Mouse (Mus musculus): ENCODE results near the gene Mxi1. TPM values are rescaled to one million over a fixed set of nuclear protein-coding genes. Genes with fewer than 3 reads are reported as not detected.

Gene Mxi1
- total RNA-seq, 2 experiments from 2014 or later, result 26.1 to 27.1 TPM

DNA sequence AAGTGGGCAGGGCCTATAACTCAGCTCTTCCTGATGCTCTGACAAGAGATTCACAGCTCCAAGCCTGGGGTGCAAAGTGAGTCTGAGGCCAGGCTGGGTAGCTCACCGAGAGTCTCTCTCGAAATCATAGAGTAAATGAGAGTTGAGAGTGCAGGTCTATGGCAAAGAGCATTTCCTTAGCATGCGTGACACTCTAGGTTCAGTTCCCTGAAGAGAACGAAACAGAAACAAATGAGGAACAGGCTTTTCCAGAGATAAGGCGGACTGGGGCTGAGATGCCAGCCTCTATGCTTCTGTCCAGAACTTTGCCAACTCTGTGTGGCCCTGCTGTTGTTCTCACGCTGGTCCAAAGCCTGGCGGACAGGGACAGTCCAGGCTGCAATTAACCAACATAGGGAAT lies 6.9 kb upstream of the Mxi1 start:
- no peak for DNase-seq

DNA sequence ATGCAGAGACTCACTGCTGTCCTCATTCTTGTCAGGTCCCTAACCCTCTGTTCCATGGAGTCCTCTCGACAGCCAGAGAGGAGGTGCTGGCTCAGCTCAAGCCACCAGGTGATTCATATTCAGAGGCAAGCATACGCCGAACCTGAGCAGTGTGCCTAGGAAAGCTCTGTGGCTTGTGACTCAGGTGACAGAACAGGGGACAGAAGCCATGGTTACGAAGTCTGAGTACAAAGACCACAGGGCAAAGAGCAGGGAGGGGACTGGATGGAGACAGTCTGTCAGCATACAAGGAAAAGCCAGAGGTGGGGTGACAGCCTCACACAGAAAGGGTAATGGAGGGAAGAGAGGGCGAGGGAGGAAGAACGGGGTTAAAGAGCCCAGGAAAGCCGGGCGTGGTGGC lies 4.7 kb upstream of the Mxi1 start:
- DNase-seq, result no peak

DNA sequence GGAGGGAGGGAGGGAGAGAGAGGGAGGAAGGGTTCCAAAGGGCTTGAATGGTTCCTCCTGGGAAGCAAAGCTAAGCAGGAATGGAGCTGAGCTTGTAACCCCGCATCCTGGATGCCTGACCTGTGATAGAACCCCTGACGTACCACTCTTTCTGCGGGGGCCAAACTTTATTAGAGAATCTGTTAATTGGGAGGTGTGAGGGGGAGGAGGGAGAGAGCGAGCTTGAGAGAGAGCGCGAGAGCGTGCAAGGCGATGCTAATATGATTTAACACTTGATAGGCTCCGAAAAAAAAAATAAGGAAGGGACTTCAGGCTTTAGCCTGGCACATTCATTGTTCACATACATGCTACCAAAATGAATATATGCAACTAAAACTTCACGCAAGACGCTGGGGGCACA lies 3.6 kb upstream of the Mxi1 start:
- DNase-seq, result no peak

DNA sequence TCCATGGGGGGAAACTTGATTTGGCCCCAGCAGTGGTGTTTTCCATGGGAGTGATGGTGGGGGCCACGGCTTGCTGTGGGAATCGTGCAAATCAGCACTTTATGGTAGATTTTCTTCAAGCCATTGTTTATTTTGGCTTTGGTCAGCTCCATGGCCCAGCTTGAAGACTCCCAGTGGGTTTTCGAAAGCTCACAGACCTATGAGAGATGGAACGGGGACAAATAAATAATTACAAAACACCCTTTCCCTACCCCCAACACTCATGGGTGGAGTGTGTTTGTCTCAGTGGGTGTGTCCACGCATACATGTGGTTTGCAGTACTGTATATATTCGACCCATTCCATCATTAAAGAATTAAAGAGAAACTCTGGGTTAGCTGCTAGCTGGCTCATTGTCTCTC lies 3.1 kb upstream of the Mxi1 start:
- DNase-seq, result no peak

DNA sequence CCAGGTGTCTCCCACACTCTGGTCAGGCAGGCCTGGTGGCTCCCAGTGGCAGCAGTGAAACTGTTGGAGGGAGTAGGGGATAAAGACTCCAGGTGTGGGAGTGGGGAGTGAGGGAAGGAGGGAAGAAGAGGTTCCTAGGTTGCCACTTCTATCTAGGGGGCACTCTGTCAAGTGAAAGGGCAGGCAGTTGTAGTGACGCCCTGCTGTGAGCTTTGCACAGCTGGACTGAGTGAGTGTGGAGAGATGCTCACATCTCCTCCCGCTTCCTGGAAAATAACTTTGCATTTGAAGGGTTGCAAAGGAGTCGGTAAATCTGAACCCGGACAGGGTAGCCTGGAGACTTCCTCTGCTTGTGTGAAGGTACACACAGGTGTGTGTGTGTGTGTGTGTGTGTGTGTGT lies 687 bp upstream of the Mxi1 start:
- no peak for DNase-seq

DNA sequence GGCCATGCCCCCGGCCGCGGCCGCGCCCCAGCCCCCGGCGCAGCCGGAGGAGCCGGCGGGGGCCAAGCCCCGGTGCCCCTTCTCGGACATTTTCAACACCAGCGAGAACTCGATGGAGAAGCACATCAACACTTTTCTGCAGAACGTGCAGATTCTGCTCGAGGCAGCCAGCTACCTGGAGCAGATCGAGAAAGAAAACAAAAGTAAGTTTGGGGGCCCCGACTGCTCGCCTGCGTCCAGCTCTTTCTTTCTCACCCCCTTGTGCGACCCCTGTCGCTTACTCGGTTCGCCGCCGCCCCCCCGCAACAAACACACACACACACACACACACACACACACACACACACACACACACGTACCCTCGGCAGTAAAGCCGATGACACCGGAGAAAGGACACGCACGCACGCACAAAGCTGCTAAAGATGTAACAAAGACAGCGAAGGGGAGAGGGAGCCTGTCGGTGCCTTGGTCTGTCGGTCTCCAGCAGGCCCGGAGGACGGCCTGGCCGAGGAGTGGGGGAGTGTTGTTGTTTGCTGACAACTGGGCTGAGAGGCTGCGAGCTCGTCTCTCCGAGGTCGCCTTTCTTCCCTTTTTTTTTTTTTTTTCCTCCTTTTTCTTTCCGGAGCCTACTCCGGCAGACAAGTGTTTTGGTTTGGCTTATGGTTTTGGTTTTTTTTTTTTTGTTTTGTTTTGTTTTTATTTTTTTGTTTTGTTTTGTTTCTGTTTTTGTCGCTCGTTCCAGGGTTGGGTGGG lies 629 bp downstream of the Mxi1 start:
- DNase-seq, result peak; percentile 56

DNA sequence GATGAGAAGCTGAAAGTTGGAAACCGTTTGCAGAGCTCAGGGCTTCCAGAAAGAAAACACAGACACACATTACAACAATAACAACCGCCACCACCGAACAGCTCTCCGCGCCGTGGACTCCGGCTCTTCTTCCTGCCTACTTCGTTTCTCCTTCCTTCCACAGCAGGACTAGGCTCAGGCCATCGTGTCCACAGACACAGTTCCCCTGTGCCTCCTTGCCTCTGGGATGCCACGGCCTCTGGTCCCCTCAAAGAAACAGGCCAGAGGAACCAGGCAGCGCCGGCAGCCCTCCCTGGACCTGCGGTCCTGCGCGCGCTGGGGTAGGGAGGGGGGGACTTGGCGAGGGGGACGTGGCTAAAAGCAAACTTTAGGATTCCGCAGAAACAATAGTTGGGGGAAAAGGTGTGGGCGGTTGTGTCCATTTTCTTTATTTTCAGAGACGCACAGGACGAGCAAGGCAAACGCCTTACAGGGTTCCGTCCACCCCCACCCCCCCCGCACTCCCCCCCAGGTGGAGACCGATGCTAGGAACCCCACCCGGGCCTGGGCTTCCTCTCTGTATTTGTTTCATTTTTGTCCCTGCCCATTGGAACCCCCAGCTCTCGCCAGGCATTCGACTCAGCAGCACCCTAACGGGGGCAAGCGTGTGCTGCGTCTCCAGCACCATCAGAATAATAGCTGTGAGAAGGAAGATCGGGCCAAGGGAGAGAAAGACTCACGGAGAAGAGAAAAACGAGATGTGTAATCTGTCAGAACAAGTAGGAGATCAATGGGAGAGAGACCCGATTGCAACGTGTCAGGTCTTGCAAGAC lies 1.4 kb downstream of the Mxi1 start:
- peak; percentile 55 for DNase-seq

DNA sequence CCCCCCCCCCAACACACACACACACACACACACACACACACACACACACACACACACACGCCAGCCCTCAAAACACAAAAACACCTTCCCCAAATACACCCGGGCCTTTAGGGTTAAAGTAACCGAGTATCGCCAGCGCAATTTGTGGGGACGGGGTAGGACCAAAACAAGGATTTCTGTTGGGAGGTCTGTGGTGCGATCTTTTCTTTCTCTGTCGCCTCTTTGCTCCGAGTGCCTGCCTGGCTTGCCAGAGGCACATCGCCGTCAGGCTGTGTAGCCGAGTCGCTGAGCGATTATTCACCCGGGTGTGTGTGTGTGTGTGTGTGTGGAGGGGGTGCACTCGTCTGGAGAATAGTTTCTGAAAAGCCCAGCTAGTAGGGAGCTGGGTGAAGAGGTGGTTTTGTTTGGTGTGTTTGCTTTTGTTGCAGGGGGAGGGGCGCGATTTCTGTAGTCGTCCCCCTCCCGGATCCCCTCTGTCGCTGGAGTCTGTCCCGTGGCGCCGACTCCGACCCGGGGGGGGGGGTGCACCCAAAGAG lies 2.1 kb downstream of the Mxi1 start:
- peak; percentile 73 for DNase-seq

DNA sequence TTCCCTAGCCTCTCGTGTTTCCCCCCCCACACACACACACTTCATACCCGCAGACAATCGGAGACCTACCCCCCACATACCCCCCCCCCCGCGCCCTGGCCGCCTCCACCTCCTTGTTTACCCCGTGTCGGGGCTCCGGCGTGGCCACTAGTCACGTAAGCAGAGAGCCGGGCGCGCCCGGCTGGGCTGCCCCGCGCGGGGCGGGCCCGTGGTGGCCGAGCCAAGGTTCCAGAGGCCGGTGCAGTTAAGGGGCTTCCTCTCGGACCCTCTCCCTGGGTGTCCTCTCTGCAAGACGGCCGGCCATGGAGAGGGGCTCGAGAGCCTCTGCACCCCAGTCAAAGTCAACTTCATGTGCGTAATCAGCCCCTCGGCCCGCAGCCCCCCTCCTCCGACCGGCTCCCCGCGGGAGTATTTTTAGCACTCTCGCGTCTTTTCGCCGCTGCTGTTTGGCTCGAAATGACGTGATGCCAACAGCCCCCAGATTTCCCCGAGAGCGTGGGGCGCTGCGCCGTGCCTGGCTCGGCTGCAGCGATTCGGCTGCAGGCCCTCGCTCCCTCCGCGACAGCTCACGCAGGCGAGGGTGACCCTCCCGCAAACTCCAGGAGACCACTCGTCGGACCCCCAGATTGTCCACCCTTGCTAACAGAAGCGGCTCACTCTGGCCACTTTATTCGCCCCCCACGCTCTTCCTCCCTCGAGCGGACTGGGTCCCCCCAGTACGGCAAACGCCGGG lies 2.8 kb downstream of the Mxi1 start:
- DNase-seq, result peak; percentile 88

DNA sequence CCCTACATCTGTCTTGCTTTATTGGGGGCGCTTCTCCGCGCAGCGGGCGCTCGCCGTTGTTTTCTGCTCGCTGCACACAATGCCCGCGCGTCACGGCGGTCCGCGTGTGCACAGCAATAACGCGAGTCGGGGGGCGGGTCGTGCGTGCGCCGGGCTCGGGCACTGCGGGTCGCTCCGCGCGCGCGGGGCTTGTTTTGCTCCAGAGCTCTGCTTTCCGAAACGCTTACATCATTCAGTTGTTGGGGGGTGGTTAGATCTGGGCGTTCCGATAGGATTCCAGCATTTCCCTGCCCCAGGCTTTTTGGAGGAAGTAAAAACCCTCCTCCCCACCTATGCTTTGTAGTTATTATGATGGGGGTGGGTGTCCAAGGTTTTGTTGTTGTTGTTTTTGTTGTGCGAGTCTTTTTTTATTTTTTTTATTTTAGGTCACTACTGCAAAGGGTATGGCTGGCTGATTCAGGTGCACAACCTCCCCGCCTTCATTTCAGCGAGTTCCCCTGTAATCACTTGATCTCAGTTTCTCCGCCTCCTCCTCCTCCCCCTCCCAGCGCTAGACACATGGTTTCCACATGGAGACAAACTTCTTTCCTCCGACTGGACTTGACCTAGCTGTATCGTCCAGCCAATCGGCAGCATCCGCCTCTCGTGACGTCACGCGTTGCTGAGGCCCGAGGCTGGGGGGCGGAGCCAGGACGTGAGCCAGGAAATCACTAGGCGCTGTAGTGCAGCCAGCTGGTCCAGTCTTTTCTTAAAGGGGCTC lies 3.5 kb downstream of the Mxi1 start:
- DNase-seq, result peak; percentile 100

DNA sequence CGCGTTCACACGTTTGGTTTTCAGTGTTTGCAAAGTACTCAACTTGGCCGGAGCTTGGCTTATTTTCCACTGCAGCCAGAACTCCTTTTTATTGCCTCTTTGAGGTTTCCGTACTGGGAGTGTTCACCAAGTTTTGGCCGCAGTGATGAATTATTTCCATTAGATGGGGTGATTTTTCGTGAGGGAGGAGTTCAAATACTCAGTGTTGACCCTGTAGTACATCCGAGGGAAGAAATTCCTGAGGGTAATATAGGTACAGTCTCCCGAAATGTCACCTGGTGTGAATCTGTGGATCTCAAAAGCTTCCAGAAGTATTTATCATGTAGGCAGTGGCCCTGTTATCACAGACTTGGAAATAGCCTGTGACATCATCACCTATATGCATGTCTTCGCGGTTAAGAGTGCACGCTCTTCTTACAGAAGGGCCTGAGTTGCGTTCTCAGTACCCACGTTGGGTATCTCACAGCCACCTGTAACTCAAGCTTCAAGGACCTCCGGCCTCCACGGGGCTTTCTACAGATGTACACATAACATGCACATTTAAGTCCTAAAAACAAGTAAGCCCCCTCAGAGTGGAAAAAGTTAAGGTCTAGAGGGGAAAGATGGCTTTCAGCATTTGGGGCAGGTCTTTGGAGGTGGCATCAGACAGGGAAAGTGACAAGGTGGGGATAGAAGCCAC lies 4.4 kb downstream of the Mxi1 start:
- no peak for DNase-seq

DNA sequence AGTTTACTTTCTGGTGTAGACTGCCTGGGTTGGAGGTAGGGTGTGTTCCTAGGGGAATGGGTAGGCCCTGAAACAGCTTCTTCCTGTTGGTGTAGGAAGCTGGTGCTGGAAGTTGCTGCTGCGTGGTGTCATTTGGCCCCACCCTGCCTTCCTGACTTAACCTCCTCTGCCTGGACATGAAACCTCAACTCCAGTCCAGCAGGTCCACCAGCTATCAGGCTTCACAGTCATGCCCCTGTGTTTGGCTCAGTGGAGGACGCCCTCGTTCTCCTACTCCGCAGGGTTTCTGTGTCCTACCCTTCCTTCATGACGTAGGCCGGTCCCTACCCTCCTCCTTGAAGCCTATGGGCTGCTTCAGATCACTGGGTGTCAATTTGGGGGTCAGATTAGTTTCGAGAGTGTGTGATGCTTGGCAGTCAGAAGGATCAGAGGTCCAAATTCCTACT lies 4.9 kb downstream of the Mxi1 start:
- no peak for DNase-seq

DNA sequence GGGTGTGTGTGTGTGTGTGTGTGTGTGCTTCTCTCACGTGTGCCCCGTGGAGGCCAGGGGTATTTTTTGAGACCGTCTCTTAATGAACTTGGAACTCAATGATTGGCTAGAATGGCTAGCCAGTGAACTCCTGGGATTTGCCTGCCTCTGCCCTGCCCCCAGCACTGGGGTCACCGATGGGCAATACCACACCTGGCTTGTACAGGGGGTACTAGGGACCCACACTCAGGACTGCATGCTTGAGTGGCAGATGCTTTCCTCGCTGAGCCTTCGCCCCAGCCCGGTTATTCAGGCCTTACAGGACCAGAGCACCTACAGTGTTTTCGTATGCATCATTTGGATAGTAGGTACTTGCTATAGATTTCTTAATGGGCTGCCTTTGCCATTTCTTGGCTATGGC lies 5.8 kb downstream of the Mxi1 start:
- DNase-seq, result no peak

DNA sequence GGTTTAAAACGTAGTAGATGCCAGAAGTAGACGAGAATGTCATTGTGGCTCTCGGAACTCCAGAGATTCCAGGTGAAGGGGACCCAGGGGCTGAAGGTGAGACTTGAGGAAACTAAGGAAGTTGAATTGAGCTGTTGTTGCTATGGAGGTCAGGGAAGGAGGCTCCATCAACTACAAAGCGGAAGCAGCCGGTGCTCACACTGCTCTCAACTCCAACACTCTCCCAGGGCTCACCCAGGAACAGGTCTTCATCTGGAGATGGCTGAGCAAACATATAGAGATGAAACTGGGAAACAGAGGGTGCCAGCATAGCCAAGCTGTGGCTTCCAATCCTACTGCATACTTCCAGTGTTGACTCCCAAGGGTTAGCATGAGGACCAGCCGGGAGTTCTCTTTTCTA lies 6.6 kb downstream of the Mxi1 start:
- no peak for DNase-seq

DNA sequence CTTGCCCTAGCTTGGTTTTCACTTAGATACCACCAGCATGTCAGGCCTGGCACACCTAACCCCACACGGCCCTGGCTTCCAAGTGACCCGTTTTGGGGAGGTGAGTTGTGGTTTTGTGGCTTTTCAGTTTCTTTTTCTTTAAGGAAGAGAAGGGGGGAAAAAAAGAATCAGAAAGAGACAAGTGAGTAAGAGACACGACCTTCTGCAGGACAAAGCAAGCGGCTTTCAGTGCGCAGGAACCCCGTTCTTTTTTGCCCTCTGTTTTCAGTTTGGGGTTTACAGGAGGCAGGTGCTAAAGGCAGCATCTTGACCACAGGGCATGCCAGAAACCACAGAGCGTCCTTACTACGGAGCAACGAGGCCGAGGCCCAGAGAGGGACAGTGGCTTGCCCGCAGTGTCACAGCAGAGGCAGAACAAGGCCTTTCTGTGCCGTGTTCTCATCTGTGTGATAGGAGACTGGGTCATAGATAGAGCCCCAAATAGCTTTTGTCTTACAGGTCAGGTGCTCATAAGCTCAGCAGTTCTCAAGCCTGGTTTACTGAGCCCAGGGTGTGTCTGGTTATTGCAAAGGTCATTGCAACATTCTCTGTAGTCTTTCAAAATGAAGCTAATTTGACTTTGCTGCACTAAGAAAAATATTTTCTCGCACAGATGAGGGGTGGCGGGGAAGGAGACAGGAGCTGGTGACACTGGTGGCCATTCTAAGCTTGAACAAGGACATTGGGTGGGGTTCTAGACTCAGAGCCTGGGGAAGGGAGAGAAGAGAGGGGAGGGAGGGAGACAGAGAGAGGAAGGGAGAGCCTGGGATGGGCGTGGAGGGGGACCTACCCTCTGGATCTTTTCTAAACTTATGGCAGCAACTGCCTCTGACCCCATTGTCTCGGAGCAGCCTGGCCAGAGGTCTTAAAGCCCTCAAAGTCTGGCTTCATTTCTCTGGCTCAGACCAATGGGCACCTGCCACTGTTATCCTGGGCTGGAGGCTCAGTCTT lies 8.1 kb downstream of the Mxi1 start:
- DNase-seq, result no peak

DNA sequence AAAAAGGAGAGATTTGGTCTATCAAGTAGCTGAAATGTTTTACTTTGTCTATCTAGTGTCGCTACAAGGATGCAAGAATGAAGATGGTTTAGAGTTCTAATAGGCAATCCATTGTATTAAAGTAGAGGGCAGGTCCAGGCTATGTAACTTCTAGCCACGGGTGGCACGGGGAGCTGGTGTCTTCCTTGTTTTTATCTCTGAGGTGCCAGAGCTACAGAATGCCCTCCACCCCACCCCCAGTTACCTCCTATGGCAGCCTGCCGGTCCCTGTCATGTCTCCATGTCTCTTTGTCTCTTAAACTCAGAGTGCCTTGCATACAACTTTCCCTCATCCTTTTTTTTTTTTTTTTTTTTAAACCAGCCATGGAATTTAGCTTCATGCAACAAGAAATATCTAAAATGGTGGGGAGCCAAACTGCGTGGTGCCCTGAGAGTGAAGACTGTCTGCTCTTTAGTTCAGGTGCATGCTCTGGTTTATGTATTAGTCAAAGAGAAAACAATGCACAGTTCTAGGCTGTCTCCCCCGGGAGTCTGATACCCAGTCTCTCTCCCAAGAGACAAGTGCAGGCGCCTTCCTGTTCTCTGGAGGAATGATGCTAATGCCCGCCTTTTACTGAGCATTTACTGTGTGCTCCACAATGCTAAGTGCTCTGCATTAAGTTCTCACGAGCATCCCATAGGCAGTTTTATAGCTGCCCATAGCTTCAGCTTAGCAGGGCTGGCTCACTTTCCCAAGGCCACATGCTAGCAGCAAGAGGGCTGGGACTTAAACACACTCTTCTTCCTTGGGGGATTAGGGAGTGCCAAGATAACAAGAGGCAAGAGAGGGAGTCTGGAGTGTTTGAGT lies 10.2 kb downstream of the Mxi1 start:
- DNase-seq, result no peak

DNA sequence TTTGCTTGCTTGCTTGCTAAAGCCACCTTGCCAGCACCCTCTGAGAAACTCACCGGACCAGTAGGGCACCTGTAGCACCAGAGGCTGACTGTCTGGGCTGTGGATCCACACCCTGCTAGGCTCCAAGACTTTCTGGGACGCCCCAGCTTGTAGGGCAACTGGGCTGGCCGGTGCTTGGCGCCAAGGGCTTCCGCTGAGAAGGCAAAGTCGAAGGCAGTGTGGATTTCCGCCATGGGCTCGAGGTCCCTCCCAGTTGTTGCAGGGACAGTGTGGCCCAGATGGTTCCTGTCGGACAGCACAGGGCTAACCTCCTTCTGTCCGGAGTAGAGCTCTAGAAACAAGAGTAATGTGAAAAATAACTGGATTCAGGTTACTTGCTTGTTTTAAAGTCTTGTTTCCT lies 11.0 kb downstream of the Mxi1 start:
- DNase-seq, result peak; percentile 47

DNA sequence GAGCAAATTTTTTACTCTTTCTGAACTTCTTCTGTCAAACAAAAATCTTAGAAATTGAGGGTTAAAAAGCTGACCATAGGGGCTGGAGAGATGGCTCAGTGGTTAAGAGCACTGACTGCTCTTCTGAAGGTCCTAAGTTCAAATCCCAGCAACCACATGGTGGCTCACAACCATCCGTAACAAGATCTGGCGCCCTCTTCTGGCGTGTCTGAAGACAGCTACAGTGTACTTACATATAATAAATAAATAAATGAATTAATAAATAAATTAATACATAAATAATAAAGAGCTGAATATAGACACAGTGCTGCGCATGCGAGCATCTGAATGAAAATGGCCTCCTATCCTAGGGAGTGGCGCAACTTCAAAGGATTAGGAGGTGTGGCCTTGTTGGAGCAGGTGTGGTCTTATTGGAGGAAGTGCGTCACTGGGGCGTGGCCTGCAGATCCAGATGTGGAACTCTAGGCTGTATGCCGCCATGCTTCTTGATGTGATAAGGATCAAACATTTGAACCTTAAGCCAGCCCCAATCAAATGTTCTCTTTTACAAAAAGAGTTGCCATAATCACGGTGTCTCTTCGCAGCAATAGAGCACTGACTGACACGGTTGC lies 12.2 kb downstream of the Mxi1 start:
- no peak for DNase-seq

DNA sequence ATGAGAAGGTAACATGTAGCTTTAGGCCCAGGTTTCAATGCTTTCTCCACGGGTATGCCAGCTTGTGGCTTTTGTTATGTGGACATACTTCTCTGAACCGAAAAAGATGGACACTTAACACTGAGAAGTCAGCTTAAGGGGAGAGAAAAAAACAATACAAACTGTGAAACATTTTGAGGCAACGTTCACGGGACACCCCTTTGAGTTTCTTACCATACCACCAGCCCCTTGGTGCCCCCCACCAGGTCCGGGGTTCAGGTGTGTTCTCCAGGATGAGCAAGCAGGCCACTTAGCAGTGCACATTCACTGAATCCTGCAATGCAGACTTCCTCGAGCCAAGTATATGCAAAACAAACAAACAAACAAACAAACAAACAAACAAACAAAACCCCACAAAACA lies 14.5 kb downstream of the Mxi1 start:
- DNase-seq, result no peak

Measured in heart, postnatal 4 days (tissue).